Mouse (Mus musculus) naive thymus-derived CD4-positive, alpha-beta T cell, adult 2 months (primary cell): ENCODE results near the gene Srrt.

Experiments used
- DNase-seq: peaks from one replicate; pipeline ENCODE4 v3.0.0-alpha.2; 2011; ENCODE audit warnings: low read depth

Srrt gene

DNA sequence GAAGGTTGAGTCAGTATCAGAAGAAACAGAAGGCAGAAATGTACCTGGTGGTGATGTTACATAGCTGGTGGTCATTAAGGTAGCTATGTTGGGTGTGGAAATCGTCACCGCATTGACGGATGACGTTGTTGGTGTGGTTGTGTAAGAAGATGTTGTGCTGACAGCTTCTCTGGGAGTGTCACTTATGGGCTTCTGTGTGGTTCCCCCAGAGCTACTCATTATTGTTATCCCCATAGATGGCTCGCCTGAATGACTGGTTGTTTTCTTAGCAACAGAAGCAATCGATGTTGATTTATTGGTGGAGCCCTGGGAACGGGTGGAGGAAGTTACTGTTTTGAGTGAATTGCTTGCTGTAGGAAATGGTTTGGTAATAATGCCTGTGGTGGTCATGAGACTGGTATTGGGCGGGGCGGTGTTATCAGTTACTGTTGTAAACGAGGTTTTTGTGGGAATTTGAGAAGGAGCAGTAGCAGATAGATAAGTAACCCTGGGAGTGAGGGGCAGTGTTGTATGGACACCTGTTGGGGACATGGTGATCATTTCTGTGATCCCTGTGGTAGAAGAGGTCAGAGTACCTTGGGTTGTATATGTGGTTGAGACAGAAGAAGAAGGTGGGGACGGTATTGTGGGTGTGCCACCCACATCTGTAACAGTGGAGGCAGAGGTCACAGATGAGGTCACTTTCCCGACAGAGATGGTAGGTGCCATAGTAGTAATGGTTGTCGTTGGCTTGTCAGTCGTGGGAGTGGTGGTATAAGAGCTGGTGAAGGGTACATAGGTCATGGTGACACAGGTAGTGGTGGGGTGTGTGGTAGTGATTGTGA lies 43.4 kb downstream of the Srrt start:
- DNase-seq = no peak
